Mouse (Mus musculus) adrenal gland, adult 18-20 months (tissue): ENCODE measurements around the gene Cobll1. TPM values are rescaled to one million over a fixed set of nuclear protein-coding genes. Genes with fewer than 3 reads are reported as not detected.
"Not testable (repeated sequence)": the region's sequence is repeated elsewhere in the genome, so short reads cannot be mapped to it uniquely, and the experiment has no call there.

Source experiments
- DNase-seq, 2 experiments: peaks; one replicate each; pipeline ENCODE4 v3.0.0; 2021 to 2022; ENCODE audit warnings: low spot score in 2 of 2
- long read RNA-seq, 2 experiments: library from polyadenylated mRNA; stranded (forward); transcript quantifications; one replicate each; pipeline ENCODE4 v2.0.0; 2021
- total RNA-seq, 2 experiments: library from RNA; stranded (reverse); gene quantifications; 1 replicate in 1 of 2; 2 replicates in 1 of 2; pipeline ENCODE4 v1.2.3; 2021

The Cobll1 gene
- 100 to 1,000 TPM; 271 to 319 TPM for total RNA-seq
- long read RNA-seq, experiment 1, full-length matches to known transcripts = 12 of 74 reads
- long read RNA-seq, experiment 1, partial matches to known transcripts = 18 of 74 reads
- long read RNA-seq, experiment 1, other reads (novel, unspliced or antisense) = 44 of 74 reads
- long read RNA-seq, experiment 2, full-length matches to known transcripts = 1 of 41 reads
- long read RNA-seq, experiment 2, partial matches to known transcripts = 26 of 41 reads
- long read RNA-seq, experiment 2, other reads (novel, unspliced or antisense) = 14 of 41 reads

DNA sequence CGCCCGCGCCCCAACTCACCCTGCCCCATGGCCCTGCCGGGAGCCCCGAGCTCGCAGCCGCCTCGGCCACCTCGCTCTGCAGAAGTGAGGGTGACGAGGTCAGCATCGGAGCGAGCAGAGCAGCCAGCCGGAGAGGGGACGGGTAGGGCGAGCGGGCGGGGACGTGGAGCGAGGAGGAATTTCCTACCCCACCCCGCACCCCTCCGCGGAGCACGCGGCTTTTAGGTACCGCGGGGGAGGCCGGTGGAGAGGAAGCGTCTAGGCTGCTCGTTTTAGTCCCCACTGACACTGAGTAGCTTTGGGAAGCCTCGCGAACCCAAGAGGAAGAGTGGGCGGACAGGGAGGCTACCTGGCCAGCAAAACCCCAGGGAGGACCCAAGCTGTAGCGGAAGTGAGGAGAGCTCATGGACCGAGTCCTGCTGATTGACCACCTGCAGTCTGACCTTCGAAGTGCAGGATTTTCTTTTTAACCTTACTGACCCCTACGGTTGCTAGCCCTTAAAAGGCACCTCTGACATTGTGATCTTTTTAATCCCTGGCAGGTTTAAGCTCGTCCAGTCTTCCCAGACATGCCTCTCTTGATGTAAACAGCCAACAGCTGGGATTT lies at the start of gene Cobll1:
Gene Cobll1 (minus strand): TSS at position 440 of the 607 bp plus-strand sequence.
- DNase-seq = peak in 1 of 2 experiments; percentile 62

DNA sequence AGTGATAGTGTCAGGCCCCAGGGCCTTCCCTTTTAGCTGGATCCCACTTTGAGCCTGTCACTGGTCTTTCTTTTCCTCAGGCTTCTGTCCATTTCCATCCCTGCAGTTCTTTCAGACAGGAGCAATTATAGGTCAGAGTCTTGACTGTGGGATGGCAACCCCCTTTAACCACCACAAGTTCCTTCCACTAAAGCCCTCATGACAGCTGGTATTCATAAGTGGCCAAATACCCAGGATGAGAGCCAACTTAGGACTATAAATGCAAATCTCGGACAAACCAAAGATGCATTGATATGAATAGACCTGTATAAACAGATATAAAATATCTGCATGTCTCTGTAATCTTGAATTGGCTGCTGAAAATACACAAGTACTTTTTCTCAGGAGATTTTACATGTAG lies 49.5 kb upstream of the Cobll1 start:
- DNase-seq = no peak

DNA sequence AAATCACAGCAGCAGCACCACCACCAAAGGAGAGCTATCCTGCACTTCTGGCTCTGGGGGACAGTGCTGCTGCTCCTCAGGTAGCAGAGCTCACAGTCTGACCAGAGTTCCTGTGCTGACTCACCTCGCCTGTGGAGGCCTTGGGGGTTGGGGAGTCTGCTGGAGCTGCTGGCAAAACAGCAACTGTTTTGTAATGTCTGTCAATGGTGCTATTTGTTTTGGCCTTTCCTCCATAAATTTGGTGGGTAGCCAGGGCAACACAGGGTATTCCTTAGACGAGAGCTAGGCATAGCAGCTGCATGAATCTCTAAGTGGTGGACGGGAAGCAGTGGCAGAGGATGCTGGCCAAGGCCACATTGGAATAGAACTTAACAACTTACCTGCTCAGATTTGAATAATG lies 46.2 kb upstream of the Cobll1 start:
- peak in 1 of 2 experiments; percentile 34 for DNase-seq

DNA sequence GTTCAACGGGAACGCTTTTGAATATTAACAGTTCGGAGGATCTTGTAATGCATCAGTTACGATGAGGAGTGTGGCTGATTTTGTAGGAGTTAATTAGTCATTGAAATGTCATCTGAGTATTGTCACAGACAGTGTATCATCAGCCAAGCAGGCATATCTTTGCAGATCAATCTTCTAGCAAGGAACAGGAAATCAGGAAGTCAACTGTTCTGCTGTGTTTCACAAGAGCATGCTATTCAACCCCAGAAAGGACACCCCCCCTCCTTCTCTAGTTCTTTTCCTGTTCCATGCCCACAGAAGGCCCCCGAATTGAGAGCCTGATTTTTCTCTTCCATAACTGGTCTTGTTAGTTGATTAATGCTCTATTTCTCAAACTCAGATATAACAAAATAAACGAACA lies 43.8 kb upstream of the Cobll1 start:
- DNase-seq = no peak

DNA sequence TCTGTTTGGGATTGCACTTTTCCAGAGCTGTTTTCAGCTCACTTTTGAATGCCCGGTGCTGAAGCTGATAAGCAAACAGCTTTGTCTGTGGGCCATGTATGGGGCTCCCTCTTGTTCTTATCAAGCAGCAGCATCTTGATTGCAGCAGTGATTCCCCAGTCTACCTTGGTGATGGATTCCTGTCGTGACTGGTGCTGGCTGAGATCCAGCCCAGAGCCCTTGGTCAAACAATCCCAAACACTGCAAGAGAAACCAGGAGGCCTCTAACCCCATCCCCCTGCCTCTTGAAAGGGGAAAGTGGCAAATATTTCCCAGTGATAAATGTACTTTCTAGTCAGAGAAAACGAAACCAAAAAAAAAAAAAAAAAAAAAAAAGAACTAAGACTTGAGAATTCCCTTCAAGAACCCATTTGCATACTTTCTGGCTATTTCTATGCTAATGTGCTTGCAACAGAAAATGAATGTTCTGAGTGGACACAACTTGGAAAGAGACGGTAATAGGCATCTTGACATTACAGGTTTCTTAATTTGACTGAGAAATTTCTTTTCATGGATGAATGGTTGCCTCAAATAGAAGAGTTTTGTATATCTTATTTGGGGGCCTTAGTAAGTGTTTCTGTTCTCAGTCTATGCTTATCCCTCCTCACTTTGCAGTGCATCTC lies 40.0 kb upstream of the Cobll1 start:
- DNase-seq = no peak

DNA sequence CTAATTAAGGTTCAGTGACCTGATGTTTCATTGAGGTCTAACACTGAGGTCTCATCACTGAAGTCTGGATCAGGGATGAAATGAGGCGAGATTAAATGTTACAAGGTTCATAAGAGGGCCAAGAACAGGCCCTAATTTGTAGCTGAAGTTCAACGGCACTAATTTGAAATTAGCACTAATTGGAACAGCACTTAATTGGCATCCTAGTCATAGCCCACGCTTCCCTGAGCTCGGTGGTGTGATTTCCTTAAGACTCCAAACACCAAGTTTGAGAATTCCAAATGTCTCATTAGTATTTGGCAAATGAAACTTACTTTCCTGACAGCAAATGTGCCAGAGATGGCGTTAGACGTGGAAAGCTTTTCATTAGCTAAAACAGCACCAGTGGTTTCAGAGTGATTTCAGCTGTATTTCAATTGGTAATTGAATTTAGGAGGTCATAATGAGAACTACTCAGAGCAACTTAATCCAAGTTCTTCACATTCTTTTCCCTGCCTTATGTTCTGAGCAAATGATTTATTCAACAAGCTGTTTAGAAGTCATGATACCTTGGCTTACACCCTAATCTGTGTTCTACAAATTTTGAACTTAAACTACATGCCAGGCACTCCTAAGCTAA lies 36.3 kb upstream of the Cobll1 start:
- DNase-seq = no peak

DNA sequence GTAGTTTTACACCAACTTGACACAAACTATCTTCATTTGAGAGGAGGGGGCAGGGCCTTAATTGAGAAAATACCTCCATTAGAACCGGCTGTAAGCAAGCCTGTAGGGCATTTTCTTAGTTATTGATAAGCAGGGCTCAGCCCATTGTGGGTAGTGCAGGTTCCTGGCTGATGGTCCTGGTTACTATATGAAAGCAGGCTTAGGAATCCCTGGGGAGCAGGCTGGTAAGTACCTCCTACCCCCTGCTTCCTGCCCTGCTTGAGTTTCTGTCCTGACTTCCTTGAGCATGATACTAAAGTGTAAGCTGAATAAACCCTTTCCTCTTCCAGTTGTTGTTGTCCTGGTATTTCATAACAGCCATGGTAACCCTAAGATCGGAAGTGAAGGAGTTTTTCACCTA lies 34.7 kb upstream of the Cobll1 start:
- DNase-seq = no peak

DNA sequence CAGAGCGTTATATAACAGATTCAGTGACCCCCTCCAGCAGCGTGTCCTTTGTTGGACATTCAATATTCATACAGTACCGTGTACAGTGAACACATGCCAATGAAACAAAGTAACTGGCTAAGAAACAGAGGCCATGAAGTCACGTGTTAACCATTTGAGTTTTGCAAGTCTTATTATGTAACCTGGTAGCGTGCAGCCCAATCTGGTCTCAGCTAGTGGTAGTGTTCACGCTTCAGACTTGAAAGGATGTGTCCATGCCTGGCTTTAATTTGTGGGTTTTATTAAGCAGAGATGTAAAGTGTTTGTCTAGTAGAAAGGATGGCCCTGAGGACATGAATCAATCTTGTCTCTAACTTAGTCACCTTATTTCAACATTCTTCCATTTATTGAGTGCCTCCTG lies 29.5 kb upstream of the Cobll1 start:
- no peak for DNase-seq

DNA sequence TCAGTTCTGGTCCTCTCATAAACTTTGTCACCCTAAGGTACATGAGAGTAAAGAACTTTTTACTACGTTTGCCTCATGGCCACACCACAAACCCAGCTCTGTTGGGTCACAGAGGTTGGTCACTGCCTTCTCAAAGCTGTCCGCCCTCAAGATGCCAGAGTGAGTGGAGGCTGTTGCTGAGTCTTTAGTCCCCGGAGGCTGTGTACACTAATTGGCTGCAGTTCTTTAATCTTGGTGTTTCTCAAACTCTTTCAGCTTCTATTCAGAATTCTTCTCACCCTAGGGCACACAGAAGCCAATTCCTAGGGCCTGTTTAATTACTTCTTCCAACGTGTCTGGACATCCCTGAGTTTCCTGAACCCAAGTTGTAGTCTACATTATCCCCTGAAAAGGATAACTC lies 28.6 kb upstream of the Cobll1 start:
- DNase-seq = no peak

DNA sequence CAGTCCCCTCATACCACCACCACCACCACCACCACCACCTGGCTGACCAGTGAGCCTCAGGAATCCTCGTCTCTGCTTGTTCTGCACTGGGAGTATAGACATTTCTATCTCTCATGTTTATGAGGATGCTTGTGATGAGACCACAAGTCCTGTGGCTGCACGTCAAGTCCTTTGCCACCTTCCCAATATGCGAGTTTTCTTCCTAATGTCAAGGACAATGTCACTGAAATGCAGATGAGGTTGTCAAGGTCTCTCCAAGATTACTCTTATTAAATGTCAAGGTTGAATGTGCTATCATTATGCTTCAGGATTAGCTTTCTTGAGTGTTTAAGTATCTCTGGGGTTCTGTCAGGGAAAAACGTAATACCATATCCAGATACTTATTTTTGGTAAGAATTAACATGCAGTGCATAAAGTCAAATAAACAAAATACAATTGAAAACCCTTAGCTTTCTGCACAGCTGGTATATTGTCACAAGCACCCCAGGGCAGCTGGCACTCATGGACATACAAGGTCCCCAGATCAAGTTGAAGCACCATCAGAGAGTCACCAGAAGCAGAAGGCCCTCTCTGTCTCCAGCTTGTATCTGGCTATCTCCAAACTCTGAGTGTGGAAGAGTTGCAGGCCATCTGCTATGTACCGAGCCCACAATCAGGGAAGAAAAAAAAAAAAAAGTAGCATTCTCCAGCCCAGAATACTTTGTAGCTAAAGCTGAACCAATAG lies 27.5 kb upstream of the Cobll1 start:
- no peak for DNase-seq

DNA sequence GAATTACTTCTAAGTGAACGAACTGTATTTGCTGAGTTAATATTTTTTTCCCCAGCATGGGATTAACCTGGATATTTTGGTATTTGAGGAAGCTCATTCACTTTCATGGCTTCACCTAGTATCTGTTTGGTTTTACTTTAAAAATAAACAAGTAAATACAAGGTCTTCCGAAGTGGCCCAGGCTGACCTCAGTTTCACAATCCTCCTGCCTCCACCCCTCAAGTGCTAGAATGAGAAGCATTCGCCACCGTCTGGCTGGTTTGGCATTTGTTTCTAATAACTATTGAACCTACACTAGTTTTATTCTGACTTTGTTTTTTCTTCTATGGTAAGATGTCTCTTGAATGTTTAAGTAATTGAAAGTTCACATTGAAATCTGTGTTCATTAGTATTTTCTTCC lies 23.0 kb upstream of the Cobll1 start:
- DNase-seq = no peak

DNA sequence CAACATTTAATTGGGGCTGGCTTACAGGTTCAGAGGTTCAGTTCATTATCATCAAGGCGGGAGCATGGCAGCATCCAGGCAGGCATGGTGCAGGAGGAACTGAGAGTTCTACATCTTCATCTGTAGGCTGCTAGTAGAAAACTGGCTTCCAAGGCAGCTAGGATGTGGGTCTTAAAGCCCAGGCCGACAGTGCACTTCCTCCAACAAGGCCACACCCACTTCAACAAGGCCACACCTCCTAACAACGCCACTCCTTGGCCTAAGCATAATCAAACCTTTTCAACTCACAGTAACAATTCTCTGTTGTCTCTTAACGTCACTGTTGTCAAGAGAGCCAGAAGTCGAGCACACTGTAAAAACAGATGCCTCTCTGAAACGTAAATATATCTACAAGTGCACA lies 21.6 kb upstream of the Cobll1 start:
- DNase-seq = not testable (repeated sequence)

DNA sequence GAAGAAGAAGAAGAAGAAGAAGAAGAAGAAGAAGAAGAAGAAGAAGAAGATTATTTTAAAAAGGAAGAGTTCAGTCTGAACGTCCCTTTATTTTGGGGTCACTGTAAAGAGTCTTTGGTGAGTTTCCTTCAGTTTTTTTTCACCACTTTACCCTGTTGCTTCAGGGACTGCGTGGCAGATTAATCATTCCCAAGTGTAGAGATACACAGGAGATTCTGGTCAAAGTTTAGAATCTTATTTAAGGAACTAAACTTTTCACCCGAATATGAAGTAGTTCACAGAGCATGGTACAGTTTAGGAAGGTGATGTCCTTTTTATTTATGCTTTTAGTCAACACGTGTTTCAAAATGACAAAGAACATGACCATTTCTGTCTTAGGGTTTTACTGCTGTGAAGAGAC lies 21.2 kb upstream of the Cobll1 start:
- no peak for DNase-seq

DNA sequence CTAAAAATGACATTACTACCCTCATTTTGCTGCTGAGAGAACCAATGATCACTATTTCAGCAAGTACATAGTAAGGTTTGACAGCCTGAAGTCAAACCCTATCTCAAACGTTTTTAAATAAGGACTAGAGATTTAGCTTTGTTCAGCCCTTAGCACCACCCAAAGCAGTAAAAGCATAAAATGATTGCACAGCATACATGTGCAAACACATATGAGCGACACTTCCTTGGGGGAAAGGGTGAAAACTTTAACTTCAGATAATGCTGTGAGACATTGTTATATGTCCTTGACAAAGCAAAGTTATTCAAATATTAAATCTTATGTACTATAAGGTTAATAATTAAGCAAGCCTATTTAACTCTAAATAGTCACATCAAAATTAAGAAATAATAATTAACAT lies 18.2 kb upstream of the Cobll1 start:
- DNase-seq = no peak

DNA sequence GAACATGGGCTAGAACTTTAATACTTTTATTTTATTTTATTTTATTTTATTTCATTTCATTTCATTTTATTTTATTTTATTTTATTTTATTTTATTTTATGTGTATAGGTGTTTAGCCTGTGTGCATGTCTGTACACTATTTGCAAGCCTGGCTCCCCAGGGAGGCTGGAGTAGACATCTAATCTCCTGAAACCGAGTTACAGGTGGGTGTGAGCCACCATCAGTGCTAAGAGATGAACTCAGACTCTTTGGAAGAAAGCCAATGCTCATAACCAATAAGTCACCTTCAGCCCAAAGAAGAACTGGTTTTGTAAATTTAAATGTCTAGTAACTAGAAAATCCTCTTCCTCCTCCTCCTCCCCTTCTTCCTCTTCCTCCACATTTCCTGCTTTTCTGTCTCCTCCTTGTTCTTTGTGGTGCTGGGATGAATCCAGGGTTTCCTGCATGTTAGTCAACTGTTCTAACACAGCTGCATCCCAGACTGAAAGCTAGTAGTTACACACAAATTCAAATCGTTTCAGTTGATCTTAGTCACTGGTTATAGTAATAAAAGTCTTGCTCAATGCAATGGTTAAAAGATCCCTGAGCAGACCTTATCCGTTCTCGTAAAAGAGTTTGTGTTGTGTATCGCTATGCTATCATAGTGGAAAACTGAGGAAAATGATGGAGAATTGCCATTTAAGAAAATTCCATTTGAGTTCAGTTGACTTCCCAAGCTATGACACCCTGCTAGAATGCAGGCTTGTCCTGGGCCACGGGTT lies 17.5 kb upstream of the Cobll1 start:
- DNase-seq = no peak

DNA sequence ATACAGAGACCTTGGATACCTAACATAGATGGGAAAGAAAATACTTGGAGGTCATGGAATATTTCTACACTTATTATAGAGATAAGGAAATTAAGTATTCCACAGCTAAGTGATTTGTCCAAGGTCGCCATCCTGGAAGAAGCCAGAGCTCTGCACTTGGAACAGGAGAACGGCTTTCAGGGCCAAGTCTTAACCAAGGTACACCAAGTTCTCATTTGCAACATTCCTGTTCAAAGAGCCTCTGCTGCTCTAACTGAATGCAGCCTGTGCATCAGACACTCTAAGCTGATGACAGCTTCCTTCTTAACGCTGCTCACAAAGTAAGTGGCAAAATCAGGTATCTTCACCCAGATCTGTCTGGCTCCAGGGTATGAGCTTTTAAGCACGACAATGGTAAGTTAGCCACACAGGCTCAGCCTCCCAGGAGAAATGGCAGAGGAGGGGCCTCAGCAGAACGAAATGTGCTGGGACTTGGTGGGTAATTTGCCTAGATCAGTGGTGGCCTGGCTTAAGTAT lies 11.4 kb upstream of the Cobll1 start:
- DNase-seq = no peak

DNA sequence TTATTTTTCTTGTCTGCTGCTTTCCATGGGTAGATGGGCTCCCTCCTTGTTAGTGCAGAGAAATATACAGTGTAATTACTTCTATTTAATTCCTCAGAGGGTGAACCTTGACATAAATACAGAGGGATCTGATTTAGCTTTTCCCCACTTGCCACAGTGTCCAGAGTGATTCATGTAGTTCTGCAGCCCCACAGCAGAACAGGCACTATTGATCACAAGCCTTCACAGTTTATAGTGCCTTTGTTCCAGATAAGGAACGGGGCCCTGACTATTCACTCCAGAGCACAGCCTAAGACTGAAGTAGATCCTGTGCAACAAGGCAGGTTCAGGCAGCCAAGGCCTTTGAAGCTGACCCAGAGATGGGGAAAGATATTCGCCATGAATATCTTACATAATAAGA lies 10.4 kb upstream of the Cobll1 start:
- no peak for DNase-seq

DNA sequence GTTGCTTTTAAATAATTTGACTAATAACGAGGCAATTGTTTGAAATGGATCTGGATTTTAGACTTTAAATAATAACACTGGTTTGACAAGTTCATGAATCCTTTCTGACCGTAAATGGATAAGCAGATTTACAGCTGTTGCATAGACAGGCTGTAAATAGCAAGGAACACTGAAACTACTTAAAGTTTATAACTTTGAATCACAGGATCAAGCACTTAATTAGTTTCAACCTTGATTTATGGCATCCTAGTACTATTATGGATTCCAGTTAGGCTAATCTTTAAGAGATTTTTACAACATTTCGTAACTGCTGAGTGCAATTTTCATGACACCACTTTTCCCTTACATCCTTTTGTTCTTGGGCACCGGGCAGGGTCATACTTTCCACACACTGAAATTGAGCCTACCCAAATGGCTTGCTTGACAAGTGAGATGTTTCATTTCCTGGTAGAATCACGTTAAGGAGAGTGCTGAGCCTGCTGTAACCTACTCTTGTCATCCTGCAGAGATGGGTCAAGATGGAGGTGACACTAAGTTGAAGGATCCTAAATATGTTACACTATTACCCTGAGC lies 1.1 kb upstream of the Cobll1 start:
- no peak for DNase-seq

DNA sequence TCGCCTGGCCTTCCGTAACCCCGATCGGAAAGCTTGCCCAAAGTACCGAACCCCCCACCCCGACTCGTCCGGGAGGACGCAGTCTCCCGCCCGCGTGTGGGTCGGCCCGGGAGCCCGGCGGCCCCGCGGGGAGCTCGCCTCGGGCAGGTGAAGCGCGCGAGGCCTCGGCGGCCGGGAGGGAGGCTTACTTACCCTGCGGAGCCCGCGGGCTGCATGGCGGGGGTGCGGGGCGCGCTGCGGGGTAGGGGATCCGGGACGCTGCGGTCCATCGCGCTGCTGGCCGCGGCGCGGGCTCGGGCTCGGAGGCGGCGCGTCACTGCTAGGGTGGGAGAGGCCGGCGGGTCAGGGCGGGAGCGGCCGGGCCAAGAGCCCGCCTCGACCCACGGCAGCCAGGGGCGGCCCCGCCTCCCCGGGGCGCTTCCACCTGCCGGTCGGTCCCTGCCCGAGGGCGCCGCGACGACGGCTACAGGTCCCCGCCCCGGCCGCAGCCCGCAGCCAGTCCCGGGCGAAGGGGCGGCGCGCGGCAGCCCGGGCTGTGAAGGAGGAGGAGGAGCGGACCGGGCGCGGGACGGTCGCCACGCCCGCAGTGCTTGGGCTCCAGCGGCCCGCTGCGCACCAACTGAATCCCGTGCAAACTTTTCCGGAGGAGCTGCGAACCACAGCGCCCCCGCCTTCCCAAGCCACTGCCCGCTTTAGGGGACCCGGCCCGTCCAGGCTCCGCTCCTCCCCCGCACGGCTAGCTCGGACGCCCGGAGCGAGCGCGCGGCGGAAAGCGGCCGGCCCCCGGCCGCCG lies 836 bp downstream of the Cobll1 start:
- DNase-seq = peak; percentile 82 to 90
